Mouse (Mus musculus) testis, adult 2 months (tissue): ENCODE measurements at regions not wholly inside any gene's neighbourhood (a gene's known extent, or its start where the extent isn't known, plus 50 kb on each side); places are given as distances from the start of the nearest gene placed in this dataset.

Source experiments
- H3K27ac ChIP-seq: fragments of 200-500 bp; 2 replicates; pipeline ENCODE4 v1.5.1; 2012; ENCODE audit warnings: low read depth, low read length; ENCODE audit not compliant: control insufficient read depth, insufficient read depth
- H3K27me3 ChIP-seq: fragments of 200-500 bp; 2 replicates; pipeline ENCODE4 v1.6.1; 2012; ENCODE audit warnings: mild to moderate bottlenecking, low read length, moderate library complexity; ENCODE audit not compliant: control insufficient read depth, insufficient read depth
- H3K36me3 ChIP-seq: fragments of 200-500 bp; 2 replicates; pipeline ENCODE4 v1.6.1; 2012; ENCODE audit warnings: mild to moderate bottlenecking, low read length; ENCODE audit not compliant: control insufficient read depth, insufficient read depth
- H3K4me1 ChIP-seq: fragments of 200-500 bp; 2 replicates; pipeline ENCODE4 v1.6.1; 2012; ENCODE audit warnings: low read length; ENCODE audit not compliant: control insufficient read depth, insufficient read depth
- H3K4me3 ChIP-seq: fragments of 200-500 bp; 2 replicates; pipeline ENCODE4 v1.5.1; 2012; ENCODE audit warnings: low read depth, mild to moderate bottlenecking, low read length, moderate library complexity, mixed read lengths; ENCODE audit not compliant: control insufficient read depth
- CTCF ChIP-seq: fragments of 200-500 bp; IDR thresholded peaks from 2 replicates; pipeline ENCODE4 v1.5.1; 2012; ENCODE audit warnings: low read depth, mild to moderate bottlenecking, inconsistent platforms, low read length, moderate library complexity; ENCODE audit not compliant: control insufficient read depth, insufficient read depth, insufficient replicate concordance
- POLR2A ChIP-seq: fragments of 200-500 bp; IDR thresholded peaks from 2 replicates; pipeline ENCODE4 v1.6.1; 2012; ENCODE audit warnings: low read depth, mild to moderate bottlenecking, inconsistent platforms, low read length, moderate library complexity; ENCODE audit not compliant: control insufficient read depth

GRCm38 (mm10) chr1:89273021-89273420, 181.6 kb upstream of the Agap1 start:
- H3K27ac ChIP-seq, result no peak overlapping the region
- H3K27me3 ChIP-seq, result no peaks in the 10 kb centered on the region
- no peaks in the 10 kb centered on the region; the same call in 1 of the 2 replicates for H3K4me1 ChIP-seq
- H3K4me3 ChIP-seq, result no peak overlapping the region
- H3K36me3 ChIP-seq, result no peaks in the 10 kb centered on the region
- TF ChIP-seq POLR2A (no peak), CTCF (no peak)

GRCm38 (mm10) chr1:89273786-89274362, 180.7 kb upstream of the Agap1 start:
- H3K27me3 ChIP-seq, result no peaks in the 10 kb centered on the region
- H3K4me3 ChIP-seq, result no peak overlapping the region
- TF ChIP-seq POLR2A, result no peak
- TF ChIP-seq CTCF, result no peak
- no peak overlapping the region for H3K27ac ChIP-seq
- H3K4me1 ChIP-seq, result no peaks in the 10 kb centered on the region; the same call in 1 of the 2 replicates
- no peaks in the 10 kb centered on the region for H3K36me3 ChIP-seq

GRCm38 (mm10) chr1:89279382-89279781, 175.2 kb upstream of the Agap1 start:
- Histone ChIP-seq H3K4me1 (peaks cover 4% of the 10 kb centered on the region), H3K4me3 (no peak overlapping the region), H3K27me3 (no peaks in the 10 kb centered on the region), H3K27ac (peak overlapping the region; percentile 16; the same call in 1 of the 2 replicates), H3K36me3 (no peaks in the 10 kb centered on the region)
- TF ChIP-seq CTCF (no peak), POLR2A (no peak)

GRCm38 (mm10) chr1:89281107-89281655, 173.4 kb upstream of the Agap1 start:
- Histone ChIP-seq H3K27me3 (no peaks in the 10 kb centered on the region), H3K27ac (peak overlapping the region; percentile 40), H3K4me1 (peaks cover 4% of the 10 kb centered on the region), H3K4me3 (no peak overlapping the region), H3K36me3 (no peaks in the 10 kb centered on the region)
- TF ChIP-seq POLR2A, result no peak
- TF ChIP-seq CTCF, result no peak

GRCm38 (mm10) chr1:89285041-89285440, 169.6 kb upstream of the Agap1 start:
- Histone ChIP-seq H3K27me3 (no peaks in the 10 kb centered on the region), H3K4me3 (no peak overlapping the region), H3K36me3 (no peaks in the 10 kb centered on the region), H3K4me1 (peaks cover 4% of the 10 kb centered on the region), H3K27ac (no peak overlapping the region)
- TF ChIP-seq CTCF, result no peak
- no peak for TF ChIP-seq POLR2A

GRCm38 (mm10) chr1:89287136-89287795, 167.3 kb upstream of the Agap1 start:
- H3K4me3 ChIP-seq, result no peak overlapping the region
- no peaks in the 10 kb centered on the region for H3K4me1 ChIP-seq
- H3K27me3 ChIP-seq, result no peaks in the 10 kb centered on the region
- H3K36me3 ChIP-seq, result no peaks in the 10 kb centered on the region
- TF ChIP-seq CTCF (no peak), POLR2A (no peak)
- H3K27ac ChIP-seq, result no peak overlapping the region

- TF ChIP-seq POLR2A, result no peak
- no peak for TF ChIP-seq CTCF
- no peaks in the 10 kb centered on the region for H3K36me3 ChIP-seq
- no peaks in the 10 kb centered on the region for H3K27me3 ChIP-seq
- H3K4me3 ChIP-seq, result no peak overlapping the region
- H3K27ac ChIP-seq, result no peak overlapping the region
- H3K4me1 ChIP-seq, result no peaks in the 10 kb centered on the region
These were observed 166.6 kb upstream of the Agap1 start for GRCm38 (mm10) chr1:89288001-89288400.
